Mouse (Mus musculus): ENCODE measurements at regions not wholly inside any gene's neighbourhood (a gene's known extent, or its start where the extent isn't known, plus 50 kb on each side); places are given as distances from the start of the nearest gene placed in this dataset.

- no peak for DNase-seq
Observed at GRCm38 (mm10) chr16:13050225-13050892, 59.1 kb upstream of the Ercc4 start.

GRCm38 (mm10) chr16:13054956-13055355 is 54.5 kb upstream of the Ercc4 start:
- DNase-seq = no peak

All from cerebellum, adult 9-11 months (tissue).